Mouse (Mus musculus) CH12.LX (cell line): ENCODE data around the gene Per1.

Experiments
- CHD2 ChIP-seq: IDR thresholded peaks from 2 replicates; pipeline ENCODE4 v1.6.1; 2011; ENCODE audit warnings: low read length, improper control_type of control experiment
- CTCF ChIP-seq, 2 experiments: IDR thresholded peaks in 1 of 2; conservative IDR thresholded peaks in 1 of 2; 2 replicates each; pipeline ENCODE4 v1.5.1; 2011 to 2012; ENCODE audit warnings: low read depth in 2 of 2, low read length in 2 of 2, improper control_type of control experiment in 1 of 2, inconsistent platforms in 1 of 2, mild to moderate bottlenecking in 1 of 2, moderate library complexity in 1 of 2
- E2F4 ChIP-seq: IDR thresholded peaks from 2 replicates; pipeline ENCODE4 v1.6.1; 2011; ENCODE audit warnings: low read depth, low read length, improper control_type of control experiment; ENCODE audit not compliant: insufficient replicate concordance
- EP300 ChIP-seq: IDR thresholded peaks from 2 replicates; pipeline ENCODE4 v1.6.1; 2011; ENCODE audit warnings: low read length, improper control_type of control experiment
- ETS1 ChIP-seq: conservative IDR thresholded peaks from 2 replicates; pipeline ENCODE4 v1.6.1; 2012; ENCODE audit warnings: low read depth, mild to moderate bottlenecking, inconsistent platforms, low read length, improper control_type of control experiment, moderate library complexity
- GABPA ChIP-seq: IDR thresholded peaks from 2 replicates; pipeline ENCODE4 v1.6.1; 2012; ENCODE audit warnings: low read depth, low read length, improper control_type of control experiment, inconsistent platforms; ENCODE audit not compliant: insufficient replicate concordance
- HCFC1 ChIP-seq: IDR thresholded peaks from 2 replicates; pipeline ENCODE4 v1.6.1; 2012; ENCODE audit warnings: low read depth, mild to moderate bottlenecking, inconsistent platforms, low read length, improper control_type of control experiment
- JUN ChIP-seq: IDR thresholded peaks from 2 replicates; pipeline ENCODE4 v1.6.1; 2011; ENCODE audit warnings: low read depth, mild to moderate bottlenecking, low read length, improper control_type of control experiment, moderate library complexity; ENCODE audit not compliant: insufficient read depth
- KAT2A ChIP-seq: IDR thresholded peaks from 2 replicates; pipeline ENCODE4 v1.6.1; 2012; ENCODE audit warnings: low read length, improper control_type of control experiment, inconsistent platforms; ENCODE audit not compliant: insufficient replicate concordance
- MAFK ChIP-seq: IDR thresholded peaks from 2 replicates; pipeline ENCODE4 v1.6.1; 2011; ENCODE audit warnings: low read length, improper control_type of control experiment; ENCODE audit not compliant: insufficient replicate concordance
- POLR2A ChIP-seq: IDR thresholded peaks from 2 replicates; pipeline ENCODE4 v1.6.1; 2011; ENCODE audit warnings: low read depth, mild to moderate bottlenecking, improper control_type of control experiment, low read length
- POLR2AphosphoS2 ChIP-seq: IDR thresholded peaks from 2 replicates; pipeline ENCODE4 v1.6.1; 2011; ENCODE audit warnings: low read depth, low read length, improper control_type of control experiment
- TCF12 ChIP-seq: IDR thresholded peaks from 2 replicates; pipeline ENCODE4 v1.6.1; 2014; ENCODE audit warnings: low read depth, mild to moderate bottlenecking, inconsistent platforms, low read length, improper control_type of control experiment

DNA sequence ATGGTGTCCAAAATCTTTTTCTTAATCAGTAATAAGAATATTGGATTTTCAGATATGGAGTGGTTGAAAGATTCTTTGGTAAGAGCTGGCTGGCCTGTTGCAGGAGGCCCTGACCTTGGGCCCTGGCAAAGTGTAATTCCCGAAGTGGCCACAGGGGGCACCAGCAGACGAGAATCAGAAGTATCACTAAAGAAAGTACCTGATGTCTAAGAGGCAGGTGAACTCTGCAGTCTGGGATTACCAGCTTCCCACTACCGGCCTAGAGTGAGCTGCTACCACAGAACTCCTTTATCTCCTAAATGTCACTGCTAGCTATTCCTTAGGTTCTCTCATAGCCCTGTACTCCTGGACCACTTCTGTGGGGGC, 2.6 kb upstream of the Per1 start:
- TF ChIP-seq MAFK (no peak), HCFC1 (no peak), POLR2A (no peak), CTCF (conservative IDR thresholded peaks at IDR 0.05 in 1 of 2, IDR thresholded peaks at IDR 0.05 in 1 of 2; ENCODE audit: low read depth in 2 of 2, low read length in 2 of 2) (peak; percentile 86 to 99), KAT2A (no peak), EP300 (no peak), ETS1 (no peak), JUN (no peak), E2F4 (no peak), GABPA (no peak), POLR2AphosphoS2 (no peak), CHD2 (no peak), TCF12 (no peak)
